Mouse (Mus musculus): Measurements from ENCODE around the gene Derl3.

The Derl3 gene

DNA sequence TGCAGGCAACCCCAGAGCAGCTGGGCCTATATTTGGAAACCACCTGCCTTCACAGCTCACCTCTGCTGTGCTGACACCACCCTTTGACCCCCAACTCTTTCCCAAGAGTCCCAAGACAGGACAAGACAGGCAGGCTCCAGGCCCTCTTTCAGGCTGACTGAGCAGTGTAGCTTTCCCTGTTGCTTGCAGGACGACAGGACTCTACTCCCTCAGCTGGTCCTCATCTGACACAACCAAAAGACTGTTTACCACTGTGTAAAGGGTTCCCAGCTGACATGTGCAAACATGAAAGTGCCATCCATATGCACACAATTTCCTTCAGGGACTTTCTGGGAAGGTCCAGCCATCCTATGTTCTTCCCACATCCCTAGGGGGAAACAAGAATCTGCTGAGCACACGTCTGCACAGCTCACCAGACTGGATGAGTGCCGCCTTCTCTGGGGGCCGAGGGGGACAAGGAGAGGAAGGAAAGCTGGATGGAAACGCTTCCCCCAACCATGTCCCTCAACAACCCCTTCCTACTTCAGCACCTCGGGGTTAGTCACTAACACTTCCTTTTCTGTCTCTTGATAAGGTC, 19.9 kb downstream of the Derl3 start:
- in situ Hi-C loops (cut with MboI), result no loop called here

GRCm38 (mm10) chr10:75915557-75915956, 22.3 kb downstream of the Derl3 start:
- in situ Hi-C loops (cut with MboI), result no loop called here

DNA sequence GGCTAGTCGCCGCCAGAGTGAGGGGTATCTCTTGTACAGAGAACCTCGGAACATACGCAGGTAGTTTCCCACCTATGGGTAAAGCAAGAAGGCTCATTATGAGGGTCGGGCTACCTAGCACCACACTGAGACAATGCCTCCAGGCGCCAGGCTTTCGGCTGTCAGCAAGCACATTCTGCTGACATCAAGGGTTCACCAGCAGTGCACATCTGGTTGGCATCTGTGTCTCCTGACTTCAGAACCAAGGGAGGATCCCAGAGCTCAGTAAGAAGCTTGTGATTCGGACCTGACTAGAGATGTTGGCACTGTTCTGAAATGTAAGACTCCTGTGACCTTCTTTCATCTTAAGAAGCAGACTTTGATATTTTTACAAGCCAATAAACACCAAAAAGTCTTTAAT, 23.6 kb downstream of the Derl3 start:
- in situ Hi-C loops (cut with MboI), result no loop called here

DNA sequence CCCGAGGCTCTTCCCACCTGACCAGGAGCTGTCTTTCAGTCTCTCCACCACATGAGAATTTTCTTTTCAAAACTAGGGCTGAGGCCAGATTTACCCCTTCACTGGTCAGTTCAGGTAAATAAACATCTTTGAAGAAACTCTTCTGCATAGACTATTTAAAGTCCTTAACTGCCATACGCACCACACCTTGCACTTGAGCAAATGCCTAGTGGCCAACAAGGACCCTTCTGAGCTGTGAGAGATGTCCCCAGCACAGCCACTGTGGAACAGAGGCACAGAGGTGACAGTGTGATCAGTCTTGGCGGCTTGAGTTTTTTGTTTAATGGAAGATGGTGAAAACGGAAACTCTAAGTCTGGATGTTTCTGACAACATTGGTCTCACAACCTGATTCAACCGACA, 25.8 kb downstream of the Derl3 start:
- in situ Hi-C loops (cut with MboI), result no loop called here

DNA sequence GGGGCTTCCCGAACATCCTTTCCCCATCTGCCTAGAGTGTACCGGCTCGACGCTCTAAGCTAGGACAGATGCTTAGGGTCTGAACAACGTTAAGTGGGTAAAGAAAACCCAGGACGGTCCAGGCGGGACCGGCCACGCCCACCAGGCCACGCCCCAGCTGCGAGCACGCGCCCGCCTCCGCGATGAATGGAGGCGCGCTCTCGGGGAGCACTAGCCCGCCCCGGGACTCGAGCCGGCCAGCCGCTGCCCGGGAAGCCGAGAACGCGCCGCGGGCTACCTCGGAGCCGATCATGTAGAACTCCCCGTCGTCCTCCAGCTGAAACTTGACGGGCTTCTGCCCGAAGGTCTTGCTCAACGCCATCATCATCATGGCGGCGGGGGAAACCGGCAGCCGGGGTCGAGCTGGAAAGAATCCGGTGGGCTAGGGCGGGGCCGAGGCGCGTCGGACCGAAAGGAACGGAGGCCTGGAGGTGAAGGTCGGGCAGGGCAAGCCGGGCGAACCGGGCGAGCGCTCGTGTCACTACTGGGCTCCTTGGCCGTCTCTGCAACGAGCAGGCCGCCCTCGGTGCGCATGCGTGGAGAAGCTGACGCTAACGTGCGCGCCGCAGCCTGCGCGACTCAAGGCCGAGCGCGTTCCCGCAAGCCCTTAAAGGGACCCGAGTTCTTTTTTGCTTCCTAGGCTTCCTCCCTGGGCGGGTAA, 28.0 kb downstream of the Derl3 start, which contains the start of gene Smarcb1:
TSS of gene Smarcb1 (minus strand) at position 592 of the 700 bp plus-strand sequence.
- in situ Hi-C loops (cut with MboI), result no loop called here

DNA sequence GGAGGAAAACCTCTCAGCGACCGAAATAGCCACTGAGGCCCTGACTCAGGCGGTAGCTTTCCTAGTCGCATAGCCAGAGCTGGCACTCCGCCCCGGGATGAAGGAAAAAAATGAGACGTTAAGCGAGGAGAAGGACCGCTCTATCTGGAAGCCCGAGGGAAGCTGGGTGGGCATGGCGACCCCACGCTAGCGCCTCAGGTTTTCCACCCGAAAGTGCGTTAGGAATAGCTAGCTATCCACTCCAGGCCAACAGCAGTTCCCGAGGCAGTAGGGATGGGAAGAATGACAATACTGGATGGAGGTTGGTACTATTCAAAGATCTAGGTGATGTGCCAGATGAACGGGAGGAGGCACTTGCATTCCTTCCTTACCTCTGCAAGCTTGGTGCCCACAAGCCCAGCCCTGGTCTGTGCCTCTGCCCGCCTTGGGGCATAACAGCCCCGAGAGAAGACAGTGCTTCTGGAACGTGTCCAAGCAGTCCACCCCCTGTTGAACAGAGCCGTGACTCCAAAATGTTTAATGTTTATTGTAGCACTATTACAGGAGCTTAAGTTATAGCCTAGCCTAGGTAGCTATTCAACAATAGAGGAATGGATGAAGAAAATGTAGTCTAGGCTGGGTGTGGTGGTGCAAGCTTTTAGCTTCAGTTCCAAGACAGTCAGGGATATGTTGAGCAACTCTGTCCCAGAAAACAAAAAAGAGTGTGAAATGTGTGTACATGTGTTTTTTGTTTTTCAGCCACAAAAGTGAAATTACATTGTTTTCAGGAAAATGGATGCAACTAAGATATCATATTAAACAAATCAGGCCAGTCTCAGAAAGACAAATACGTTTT, 28.7 kb downstream of the Derl3 start:
- in situ Hi-C loops (cut with MboI), result no loop called here

DNA sequence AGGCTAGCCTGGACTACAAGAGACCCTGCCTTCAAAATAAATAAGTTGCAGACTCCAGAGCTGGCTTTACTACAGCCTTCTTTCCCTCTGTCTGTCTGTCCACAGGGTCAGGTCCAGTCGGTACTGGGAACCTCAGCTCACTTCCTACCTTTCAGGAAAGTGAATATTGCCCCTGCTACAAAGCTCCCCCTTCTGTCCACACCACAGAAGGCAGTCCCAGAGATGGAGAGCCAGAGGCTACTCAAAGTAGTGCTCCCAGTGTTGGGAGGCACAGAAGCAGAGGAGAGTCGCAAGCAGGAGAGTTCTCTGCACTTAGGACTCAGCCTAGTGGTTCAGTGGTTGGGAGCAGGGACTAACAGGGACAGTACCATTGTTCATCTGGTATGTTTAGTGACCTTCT, 31.1 kb downstream of the Derl3 start:
- in situ Hi-C loops (cut with MboI), result no loop called here

DNA sequence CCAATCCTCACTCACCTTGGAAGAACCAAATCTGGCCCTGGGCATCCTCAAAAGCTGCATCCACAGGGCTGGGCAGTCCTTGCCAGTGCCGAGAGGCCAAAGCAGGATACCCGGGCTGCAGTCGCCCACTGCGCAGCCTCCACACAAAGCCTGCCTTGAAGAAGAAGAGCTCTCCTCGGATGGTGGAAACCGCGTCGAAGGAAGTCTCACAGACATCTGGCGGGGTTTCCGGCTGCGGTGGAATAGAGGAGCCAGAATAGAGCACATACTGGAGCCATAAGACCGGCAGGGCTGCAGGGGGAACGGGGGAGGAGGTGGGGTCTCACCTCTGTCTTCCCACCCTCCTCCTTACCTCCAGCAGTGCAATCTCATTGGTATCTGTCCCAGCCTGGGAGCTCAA, 33.2 kb downstream of the Derl3 start:
- in situ Hi-C loops (cut with MboI), result no loop called here

DNA sequence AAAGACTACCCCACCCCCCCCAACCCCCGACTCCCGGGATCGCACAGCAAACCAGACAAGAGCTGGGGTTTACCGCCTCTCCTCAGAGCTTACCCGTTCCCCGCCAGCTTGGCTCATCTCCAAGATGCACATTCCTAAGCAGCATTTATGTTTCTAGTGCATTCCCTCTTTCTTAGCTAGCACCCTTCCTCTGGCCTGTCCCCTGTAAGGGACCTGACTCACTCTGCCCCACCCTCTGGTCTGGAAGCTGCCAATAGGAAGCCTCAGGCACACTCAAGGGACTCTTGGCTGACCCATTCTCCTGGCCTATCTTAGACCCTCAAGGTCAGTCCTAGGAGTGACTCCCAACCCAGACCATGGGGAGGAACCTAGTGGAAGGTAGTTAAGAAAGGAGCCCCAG, 37.1 kb downstream of the Derl3 start:
- in situ Hi-C loops (cut with MboI), result no loop called here

- in situ Hi-C loops (cut with MboI), result no loop called here
Observed at GRCm38 (mm10) chr10:75931311-75931710, 38.1 kb downstream of the Derl3 start.

DNA sequence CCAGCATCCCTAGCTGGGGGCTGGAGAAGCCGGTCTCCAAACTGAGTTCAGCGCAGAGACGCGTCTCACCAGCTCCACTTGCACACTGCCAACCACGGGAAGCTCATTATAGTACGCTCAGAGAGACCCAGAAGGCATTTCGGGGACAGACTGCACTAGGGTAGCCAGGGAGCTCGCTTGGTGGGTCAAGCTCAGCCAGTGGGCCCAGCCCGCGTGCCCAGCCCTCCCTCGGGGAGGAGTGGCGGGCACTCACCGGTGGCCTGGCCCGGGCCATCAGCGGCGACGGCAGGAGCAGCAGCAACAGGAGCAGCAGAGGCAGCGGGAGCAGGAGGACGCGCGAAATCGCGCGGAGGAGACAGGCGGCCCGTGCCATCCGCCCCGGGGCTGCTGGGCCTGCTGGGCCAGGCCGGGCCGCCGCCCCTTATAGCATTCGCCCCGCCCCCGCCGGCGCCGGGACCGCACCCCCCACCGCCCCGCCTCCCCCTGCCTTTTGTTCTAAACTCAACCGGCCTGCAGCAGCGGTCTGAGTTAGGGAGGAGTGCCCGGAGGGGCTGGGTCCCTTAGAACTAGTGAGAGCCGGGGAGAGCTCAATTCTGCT, 39.0 kb downstream of the Derl3 start:
- in situ Hi-C loops (cut with MboI), result no loop called here

GRCm38 (mm10) chr10:75932891-75933290, 39.7 kb downstream of the Derl3 start, which contains the start of gene Chchd10:
Chchd10 (plus strand) TSS chr10:75933130.
- in situ Hi-C loops (cut with MboI), result no loop called here

DNA sequence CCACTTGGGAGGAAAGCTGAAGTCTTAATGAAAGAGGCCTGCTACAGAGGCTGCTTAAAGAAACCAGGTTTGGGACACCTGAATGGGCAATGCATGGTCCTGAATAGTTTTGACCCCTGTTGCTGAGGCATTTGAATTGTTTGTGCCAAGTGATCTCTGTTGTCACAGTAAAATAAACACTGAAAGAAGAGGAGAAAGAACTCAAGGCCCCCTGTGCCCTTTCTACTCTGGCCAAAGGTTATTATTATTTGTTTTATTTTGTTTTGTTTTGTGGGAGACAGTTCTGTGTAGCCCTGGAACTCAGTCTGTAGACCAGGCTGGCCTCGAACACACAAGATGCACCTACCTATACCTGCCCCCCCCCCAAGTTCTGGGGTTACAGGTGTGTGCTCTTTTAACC, 41.8 kb downstream of the Derl3 start:
- in situ Hi-C loops (cut with MboI), result no loop called here

DNA sequence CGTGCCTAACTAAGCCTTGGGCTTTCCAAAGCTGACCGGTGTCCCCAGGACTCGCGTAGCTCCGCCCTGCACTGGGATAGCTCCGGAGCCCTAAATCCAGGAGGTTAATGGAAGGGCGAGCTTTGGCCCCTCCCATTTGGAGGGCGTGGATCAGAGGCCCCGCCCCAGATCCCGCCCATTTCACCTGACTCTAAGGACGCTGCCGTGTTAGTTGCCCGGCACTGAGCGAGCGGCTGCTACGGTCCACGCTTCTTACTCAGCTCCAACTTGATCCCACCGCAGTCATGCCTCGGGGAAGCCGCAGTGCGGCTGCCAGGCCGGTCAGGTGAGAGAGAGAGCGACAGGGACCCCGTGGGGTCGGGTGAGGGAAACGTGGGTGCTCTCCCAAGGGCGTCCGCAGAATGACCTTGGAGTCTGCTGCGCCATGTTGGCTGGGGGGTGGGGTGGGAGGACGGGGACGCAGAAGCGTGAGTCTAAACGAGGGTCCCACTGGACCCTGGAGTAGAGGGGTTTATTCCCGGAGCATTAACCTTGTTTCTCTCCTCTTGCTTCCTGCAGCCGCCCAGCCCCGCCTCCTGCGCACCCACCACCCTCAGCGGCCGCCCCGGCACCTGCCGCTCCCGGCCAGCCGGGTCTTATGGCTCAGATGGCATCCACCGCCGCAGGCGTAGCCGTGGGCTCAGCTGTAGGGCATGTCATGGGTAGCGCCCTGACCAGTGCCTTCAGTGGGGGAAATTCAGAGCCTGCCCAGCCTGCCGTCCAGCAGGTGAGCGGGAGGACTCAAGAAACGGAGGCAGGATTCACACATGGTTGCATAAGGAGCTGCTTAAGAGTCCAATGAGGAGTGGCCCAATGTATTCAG, 42.7 kb downstream of the Derl3 start, which contains the start of gene Mmp11:
TSS of gene Mmp11 (minus strand) at position 817 of the 862 bp plus-strand sequence.
- in situ Hi-C loops (cut with MboI), result no loop called here

- in situ Hi-C loops (cut with MboI), result no loop called here
Observed at GRCm38 (mm10) chr10:75936909-75937667, 43.9 kb downstream of the Derl3 start.

DNA sequence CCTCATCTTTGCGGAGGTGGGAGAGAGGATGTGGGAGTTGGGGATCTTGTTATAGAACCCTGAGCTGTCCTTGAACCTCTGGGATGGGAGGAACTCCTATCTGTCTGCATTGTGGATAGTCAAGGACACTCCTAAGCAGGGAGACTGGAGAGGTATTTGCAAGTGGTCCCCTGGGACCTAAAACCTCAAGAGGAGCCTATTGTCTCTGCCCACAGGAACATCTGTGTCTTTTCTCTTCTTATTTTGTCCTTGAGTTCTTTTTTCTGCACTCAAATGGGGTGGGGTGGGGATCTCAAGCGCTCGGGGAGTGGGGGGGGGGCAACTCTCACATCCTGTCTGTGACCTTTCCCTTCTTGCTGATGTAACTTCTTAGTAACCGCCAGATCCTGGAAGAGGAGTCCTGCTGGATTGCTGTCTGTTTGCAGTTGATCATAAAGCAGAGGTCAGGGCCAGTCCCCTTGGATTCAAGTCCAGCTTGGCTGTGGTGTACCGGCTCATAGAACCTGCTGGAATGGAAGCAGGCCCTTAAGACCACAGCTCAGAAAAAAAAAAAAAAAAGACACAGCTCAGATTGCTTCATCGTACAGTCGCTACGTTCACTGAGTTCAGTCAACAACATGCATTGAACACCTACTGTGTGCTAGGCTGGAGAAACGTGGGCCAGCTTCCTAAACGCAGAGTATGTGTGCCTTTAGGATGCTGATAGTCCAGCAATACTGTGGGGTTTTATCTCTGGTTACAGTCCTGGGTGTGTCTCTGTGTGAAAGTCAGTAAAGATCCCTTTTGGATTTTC, 44.8 kb downstream of the Derl3 start:
- in situ Hi-C loops (cut with MboI), result no loop called here

DNA sequence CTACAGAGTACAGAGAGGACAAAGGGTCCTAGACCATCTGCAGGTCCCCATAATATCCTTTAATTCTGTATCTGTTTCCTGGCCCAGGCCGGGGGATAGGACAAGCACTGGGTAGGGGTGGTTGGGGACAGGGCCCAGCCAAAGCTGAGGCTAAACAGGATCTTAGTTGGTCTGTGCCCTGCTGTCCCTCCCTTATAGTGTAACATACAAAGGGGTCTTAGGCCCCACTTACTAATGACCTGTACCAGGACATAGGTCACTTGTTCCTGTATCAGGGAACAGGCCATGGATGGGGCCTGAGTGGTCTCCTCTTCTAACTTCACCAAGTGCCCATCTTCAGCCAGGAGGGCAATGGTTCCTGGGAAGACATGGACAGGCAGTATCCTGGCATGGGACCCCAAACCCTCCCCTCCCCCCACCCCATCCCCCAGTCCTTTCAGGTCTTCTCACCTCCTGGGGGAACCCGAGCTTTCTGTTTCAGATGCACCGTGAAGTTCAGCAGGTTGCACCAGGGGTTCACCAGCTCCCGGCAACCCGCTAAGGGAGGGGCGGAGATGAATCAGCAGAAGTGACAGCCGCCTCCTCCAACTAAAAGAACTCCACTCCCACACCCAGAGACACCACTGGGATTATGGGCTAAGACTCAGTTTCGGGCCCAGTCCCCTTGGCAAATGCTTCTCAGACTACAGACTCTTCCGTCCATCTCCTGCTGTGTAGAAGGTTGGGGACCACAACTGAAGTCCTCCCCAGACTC, 46.4 kb downstream of the Derl3 start:
- in situ Hi-C loops (cut with MboI), result no loop called here

DNA sequence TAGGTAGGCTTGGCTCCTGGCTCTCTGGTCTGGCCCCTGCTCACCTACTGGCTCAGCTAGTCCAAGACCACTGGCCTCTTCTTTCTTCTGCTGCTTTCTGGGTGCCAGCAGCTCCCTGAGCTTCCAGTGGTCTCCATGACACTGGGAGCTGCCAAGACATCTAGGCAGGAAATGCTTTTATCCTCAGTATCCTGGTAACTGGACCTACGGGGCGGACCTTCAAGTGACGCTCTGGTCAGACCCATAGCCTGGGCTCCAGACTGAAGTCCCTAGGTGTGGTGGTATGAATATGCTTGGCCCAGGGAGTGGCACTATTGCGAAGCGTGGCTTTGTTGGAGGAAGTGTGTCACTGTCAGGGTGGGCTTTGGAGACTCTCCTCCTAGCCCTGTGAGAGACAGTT, 47.3 kb downstream of the Derl3 start, which contains the start of gene Gm867:
TSS of gene Gm867 (minus strand) at position 153 of the 400 bp plus-strand sequence.
- in situ Hi-C loops (cut with MboI), result no loop called here

All from mature B cell (primary cell).